Comparison of ENCODE assay signal across 1 mouse cellular context in the genomic region with DNA sequence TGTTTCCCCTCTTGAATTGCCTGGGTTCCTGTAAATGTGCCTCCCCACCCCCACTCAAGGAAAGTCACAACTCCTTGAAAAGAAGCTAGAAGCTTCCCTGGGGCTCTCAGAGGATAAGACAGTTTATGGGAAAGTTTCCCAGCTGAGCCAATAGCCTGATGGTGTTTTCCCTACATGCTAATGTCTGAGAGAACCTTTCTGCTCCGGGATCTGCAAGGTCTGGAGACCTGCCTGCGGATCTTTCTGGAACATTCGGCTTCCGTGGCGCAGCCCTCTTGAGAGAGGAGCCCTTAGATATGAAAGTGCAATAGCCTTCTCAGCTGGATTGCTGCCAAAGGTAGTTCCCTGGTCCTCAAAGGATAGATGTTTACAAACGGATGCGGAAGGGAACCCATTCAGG.
TF ChIP-seq lines count a peak whose summit lies in the region.

No protein-coding gene starts in this region.

TF ChIP-seq in MEL, 35 proteins besides CTCF, POLR2A, EP300 and RAD21 (continued from another document):
- peak; percentile 68; the same call in 1 of the 2 replicates for TF ChIP-seq SIN3A (IDR thresholded peaks at IDR 0.05; ENCODE audit: low read length)
- TF ChIP-seq MAX (IDR thresholded peaks at IDR 0.05; ENCODE audit: low read length), result no peak
- no peak; the same call in 1 of the 2 replicates for TF ChIP-seq TCF12 (IDR thresholded peaks at IDR 0.05; ENCODE audit: low read depth, low read length)
- TF ChIP-seq ZMIZ1 (IDR thresholded peaks at IDR 0.05; ENCODE audit: low read depth, low read length), result no peak
- TF ChIP-seq MXI1 (IDR thresholded peaks at IDR 0.05; ENCODE audit: low read depth, low read length), result no peak
